Mouse (Mus musculus) CH12.LX (cell line): ENCODE measurements around the gene Fam49a. TPM values are rescaled to one million over a fixed set of nuclear protein-coding genes. Genes with fewer than 3 reads are reported as not detected.

Experiments
- DNase-seq: peaks from one replicate; pipeline ENCODE4 v3.0.0-alpha.2; 2013; ENCODE audit errors: extremely low read depth
- H3K27ac ChIP-seq: 2 replicates; pipeline ENCODE4 v1.5.1; 2012; ENCODE audit warnings: low read depth, mild to moderate bottlenecking, control low read depth, moderate library complexity; ENCODE audit not compliant: insufficient read depth
- H3K27me3 ChIP-seq: replicated peaks from 2 replicates; pipeline ENCODE3; 2012; ENCODE audit warnings: inconsistent platforms
- H3K36me3 ChIP-seq, 2 experiments: replicated peaks in 1 of 2; 2 replicates each; pipeline versions ENCODE3 to v1.6.1; 2012; ENCODE audit warnings: inconsistent platforms in 1 of 2, low read length in 1 of 2, mild to moderate bottlenecking in 1 of 2, mixed read lengths in 1 of 2, moderate library complexity in 1 of 2; ENCODE audit not compliant: control insufficient read depth in 1 of 2, insufficient read depth in 1 of 2
- H3K4me1 ChIP-seq, 2 experiments: 2 replicates each; pipeline ENCODE4 v1.6.1; 2012; ENCODE audit warnings: inconsistent platforms in 1 of 2, moderate library complexity in 1 of 2; ENCODE audit not compliant: insufficient read depth in 2 of 2, control insufficient read depth in 1 of 2
- H3K4me2 ChIP-seq: 2 replicates; pipeline ENCODE4 v1.6.1; 2012; ENCODE audit warnings: low read depth, mild to moderate bottlenecking, control low read depth; ENCODE audit not compliant: poor library complexity, insufficient read depth, severe bottlenecking
- H3K4me3 ChIP-seq, 3 experiments: fragments of 150-350 bp in 1 of 3; sonication (generic) in 1 of 3; replicated peaks in 1 of 3; 2 replicates each; pipeline versions ENCODE3 to v1.5.1; 2011 to 2012; ENCODE audit warnings: low read depth in 2 of 3, low read length in 2 of 3, mild to moderate bottlenecking in 2 of 3, moderate library complexity in 2 of 3, control low read depth in 1 of 3, improper control_type of control experiment in 1 of 3, inconsistent platforms in 1 of 3, mixed read lengths in 1 of 3; ENCODE audit not compliant: poor library complexity in 1 of 3
- H3K79me2 ChIP-seq: replicated peaks from 2 replicates; pipeline ENCODE4 v1.6.1; 2012; ENCODE audit warnings: mild to moderate bottlenecking, moderate library complexity; ENCODE audit not compliant: control insufficient read depth, poor library complexity, insufficient read depth, severe bottlenecking; ENCODE audit errors: extremely low read depth
- H3K9ac ChIP-seq: 2 replicates; pipeline ENCODE4 v1.6.1; 2012; ENCODE audit warnings: low read depth, mild to moderate bottlenecking, control low read depth, moderate library complexity; ENCODE audit not compliant: insufficient read depth
- H3K9me3 ChIP-seq: replicated peaks from 2 replicates; pipeline ENCODE3; 2012; ENCODE audit warnings: low read length, inconsistent platforms, mixed read lengths
- CHD2 ChIP-seq: IDR thresholded peaks from 2 replicates; pipeline ENCODE4 v1.6.1; 2011; ENCODE audit warnings: low read length, improper control_type of control experiment
- E2F4 ChIP-seq: IDR thresholded peaks from 2 replicates; pipeline ENCODE4 v1.6.1; 2011; ENCODE audit warnings: low read depth, low read length, improper control_type of control experiment; ENCODE audit not compliant: insufficient replicate concordance
- EP300 ChIP-seq: IDR thresholded peaks from 2 replicates; pipeline ENCODE4 v1.6.1; 2011; ENCODE audit warnings: low read length, improper control_type of control experiment
- ETS1 ChIP-seq: conservative IDR thresholded peaks from 2 replicates; pipeline ENCODE4 v1.6.1; 2012; ENCODE audit warnings: low read depth, mild to moderate bottlenecking, inconsistent platforms, low read length, improper control_type of control experiment, moderate library complexity
- JUN ChIP-seq: IDR thresholded peaks from 2 replicates; pipeline ENCODE4 v1.6.1; 2011; ENCODE audit warnings: low read depth, mild to moderate bottlenecking, low read length, improper control_type of control experiment, moderate library complexity; ENCODE audit not compliant: insufficient read depth
- JUND ChIP-seq: conservative IDR thresholded peaks from 2 replicates; pipeline ENCODE4 v1.6.1; 2011; ENCODE audit warnings: low read depth, low read length, improper control_type of control experiment
- MAFK ChIP-seq: IDR thresholded peaks from 2 replicates; pipeline ENCODE4 v1.6.1; 2011; ENCODE audit warnings: low read length, improper control_type of control experiment; ENCODE audit not compliant: insufficient replicate concordance
- MXI1 ChIP-seq: IDR thresholded peaks from 2 replicates; pipeline ENCODE4 v1.6.1; 2011; ENCODE audit warnings: mild to moderate bottlenecking, low read depth, low read length, improper control_type of control experiment
- MYC ChIP-seq: IDR thresholded peaks from 2 replicates; pipeline ENCODE4 v1.6.1; 2011; ENCODE audit warnings: low read depth, mild to moderate bottlenecking, improper control_type of control experiment, low read length
- NRF1 ChIP-seq: IDR thresholded peaks from 2 replicates; pipeline ENCODE4 v1.6.1; 2014; ENCODE audit warnings: low read depth, mild to moderate bottlenecking, inconsistent platforms, low read length, improper control_type of control experiment, moderate library complexity
- RAD21 ChIP-seq: IDR thresholded peaks from 2 replicates; pipeline ENCODE4 v1.6.1; 2011; ENCODE audit warnings: low read depth, mild to moderate bottlenecking, low read length, improper control_type of control experiment, moderate library complexity
- RCOR1 ChIP-seq: conservative IDR thresholded peaks from 2 replicates; pipeline ENCODE4 v1.6.1; 2012; ENCODE audit warnings: low read depth, mild to moderate bottlenecking, inconsistent platforms, low read length, improper control_type of control experiment
- SMC3 ChIP-seq: IDR thresholded peaks from 2 replicates; pipeline ENCODE4 v1.6.1; 2011; ENCODE audit warnings: low read depth, low read length, improper control_type of control experiment
- TBP ChIP-seq: conservative IDR thresholded peaks from 2 replicates; pipeline ENCODE4 v1.6.1; 2011; ENCODE audit warnings: low read depth, low read length, improper control_type of control experiment
- USF1 ChIP-seq: IDR thresholded peaks from 2 replicates; pipeline ENCODE4 v1.6.1; 2014; ENCODE audit warnings: low read depth, mild to moderate bottlenecking, inconsistent platforms, low read length, improper control_type of control experiment
- ZC3H11A ChIP-seq: IDR thresholded peaks from 2 replicates; pipeline ENCODE4 v1.6.1; 2012; ENCODE audit warnings: low read depth, mild to moderate bottlenecking, inconsistent platforms, low read length, improper control_type of control experiment
- ZKSCAN1 ChIP-seq: IDR thresholded peaks from 2 replicates; pipeline ENCODE4 v1.6.1; 2012; ENCODE audit warnings: low read depth, inconsistent platforms, low read length, improper control_type of control experiment, borderline replicate concordance
- ZMIZ1 ChIP-seq: IDR thresholded peaks from 2 replicates; pipeline ENCODE4 v1.6.1; 2012; ENCODE audit warnings: low read depth, mild to moderate bottlenecking, inconsistent platforms, low read length, improper control_type of control experiment
- ZNF384 ChIP-seq: IDR thresholded peaks from 2 replicates; pipeline ENCODE4 v1.6.1; 2012; ENCODE audit warnings: low read depth, low read length, improper control_type of control experiment, inconsistent platforms
- dilution Hi-C: fragments of 300-500 bp; cut with MboI; formaldehyde crosslinking; loops from 2 replicates; pipeline ENCODE4 v1.14.3; 2020; ENCODE audit warnings: low sequenced_read_pairs; ENCODE audit not compliant: extremely low pct_unique_long_range_greater_than_20kb, extremely low pct_ligation_motif_present
- in situ Hi-C: fragments of 300-500 bp; cut with MboI; formaldehyde crosslinking; loops from 3 replicates; pipeline ENCODE4 v1.14.3; 2019; ENCODE audit warnings: low sequenced_read_pairs, low pct_ligation_motif_present, low pct_unique_long_range_greater_than_20kb, mixed read lengths
- polyA plus RNA-seq: library from polyadenylated mRNA; unstranded; fragments of >175 nt; gene quantifications from 2 replicates; pipeline ENCODE4 v1.2.1, GENCODE M21; 2012; ENCODE audit warnings: low read depth; ENCODE audit not compliant: insufficient read length
- total RNA-seq, 2 experiments: library from RNA; depleted of rRNA; stranded (reverse); fragments of 300-350 nt in 1 of 2; fragments of >200 nt in 1 of 2; gene quantifications; 2 replicates each; pipeline ENCODE4 v1.2.3; 2012 to 2014

Fam49a gene
- total and polyA plus RNA-seq, 3 experiments, result 11.4 to 21.3 (median 17.9) TPM

DNA sequence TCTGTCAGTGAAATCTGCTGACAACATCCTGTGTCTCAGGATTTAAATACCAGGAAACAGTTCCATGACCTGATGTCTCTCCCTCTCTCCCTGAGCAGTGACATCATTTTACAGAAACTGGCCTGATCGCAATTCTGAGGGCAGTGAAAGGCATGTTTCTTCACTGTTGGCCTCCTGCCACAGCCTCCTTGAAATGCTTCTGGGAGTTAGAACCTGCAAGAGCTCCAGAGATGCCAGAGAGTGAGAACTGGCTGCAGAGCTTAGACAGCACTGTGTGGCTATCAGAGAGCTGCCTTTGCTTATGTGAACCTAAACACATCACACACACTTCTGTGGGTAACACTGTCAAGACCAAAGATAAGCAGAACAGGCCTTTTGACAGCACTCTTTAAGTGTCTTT, 94.5 kb downstream of the Fam49a start:
- Histone ChIP-seq H3K27ac (no peak overlapping the region), H3K9ac (no peak overlapping the region), H3K4me3 (no peak overlapping the region), H3K36me3 (peaks cover 4 to 62% of the 10 kb centered on the region in 2 experiments), H3K4me2 (no peak overlapping the region), H3K9me3 (no peaks in the 10 kb centered on the region), H3K79me2 (no peaks in the 10 kb centered on the region), H3K4me1 (no peaks in the 10 kb centered on the region), H3K27me3 (no peaks in the 10 kb centered on the region)
- in situ Hi-C loops (no loop called here), dilution Hi-C loops (no loop called here)
- DNase-seq, result no peak
- TF ChIP-seq CHD2, result no peak

- no peak overlapping the region for H3K4me2 ChIP-seq
- H3K4me3 ChIP-seq, result no peak overlapping the region
- H3K27me3 ChIP-seq, result no peaks in the 10 kb centered on the region
- in situ Hi-C loops, result no loop called here
- no peak for TF ChIP-seq MXI1
- TF ChIP-seq ETS1, result no peak
- no peak for TF ChIP-seq RCOR1
- no peak for TF ChIP-seq JUN
- no peak for TF ChIP-seq SMC3
- TF ChIP-seq ZC3H11A, result no peak
- no peak for TF ChIP-seq EP300
- TF ChIP-seq E2F4, result no peak
- no peak for TF ChIP-seq ZNF384
- TF ChIP-seq MYC, result no peak
- TF ChIP-seq NRF1, result no peak
- no peak for TF ChIP-seq ZKSCAN1
- TF ChIP-seq USF1, result no peak
- no peak for TF ChIP-seq RAD21
- TF ChIP-seq MAFK, result no peak
- no peak for TF ChIP-seq ZMIZ1
- no peak for TF ChIP-seq JUND
- no peak for TF ChIP-seq TBP
- no peak overlapping the region for H3K27ac ChIP-seq
- peaks cover 5 to 65% of the 10 kb centered on the region in 2 experiments for H3K36me3 ChIP-seq
- no peaks in the 10 kb centered on the region for H3K4me1 ChIP-seq
- no peaks in the 10 kb centered on the region for H3K79me2 ChIP-seq
- dilution Hi-C loops, result no loop called here
- no peak for DNase-seq
- no peak overlapping the region for H3K9ac ChIP-seq
- H3K9me3 ChIP-seq, result no peaks in the 10 kb centered on the region
Observed at GRCm38 (mm10) chr12:12356946-12357345, 95.0 kb downstream of the Fam49a start.
